Mouse (Mus musculus): ENCODE measurements at regions not wholly inside any gene's neighbourhood (a gene's known extent, or its start where the extent isn't known, plus 50 kb on each side); places are given as distances from the start of the nearest gene placed in this dataset.

DNA sequence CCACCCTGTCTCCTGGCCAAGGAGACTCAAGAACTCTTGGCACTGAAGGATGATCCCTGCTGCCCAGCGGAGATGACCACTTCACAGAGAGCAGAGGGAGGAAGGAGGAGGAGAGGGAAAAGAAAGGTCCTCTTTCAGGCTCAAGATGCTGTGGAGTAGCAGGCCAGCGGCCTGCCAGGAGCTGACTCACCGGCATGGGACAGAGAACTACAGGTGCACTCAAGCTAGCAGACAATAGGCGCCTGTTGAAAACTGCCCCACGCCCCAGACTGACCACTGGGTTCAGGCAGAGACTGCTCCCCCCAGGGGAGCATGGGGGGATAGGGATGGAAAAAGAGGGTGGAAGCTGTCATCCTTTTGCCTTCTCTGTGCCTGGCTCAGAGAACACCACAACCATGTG, 125.8 kb upstream of the 1600014C23Rik start:
- Histone ChIP-seq H3K79me2 (replicated peaks; ENCODE audit: control insufficient read depth, extremely low read depth, insufficient read depth, poor library complexity, severe bottlenecking) (no peaks in the 10 kb centered on the region), H3K27ac (ENCODE audit: insufficient read depth, low read depth) (no peak overlapping the region), H3K4me3 (replicated peaks in 1 of 3; ENCODE audit: low read depth in 2 of 3, low read length in 2 of 3, poor library complexity in 1 of 3) (no peak overlapping the region), H3K36me3 (replicated peaks in 1 of 2; ENCODE audit: control insufficient read depth in 1 of 2, insufficient read depth in 1 of 2, low read length in 1 of 2) (no peaks in the 10 kb centered on the region), H3K27me3 (replicated peaks) (peaks cover 72% of the 10 kb centered on the region), H3K4me1 (ENCODE audit: control insufficient read depth in 1 of 2, insufficient read depth in 2 of 2) (no peaks in the 10 kb centered on the region), H3K9me3 (replicated peaks; ENCODE audit: low read length) (peaks cover 10% of the 10 kb centered on the region), H3K4me2 (ENCODE audit: insufficient read depth, low read depth, poor library complexity, severe bottlenecking) (no peak overlapping the region), H3K9ac (ENCODE audit: insufficient read depth, low read depth) (no peak overlapping the region)
- dilution Hi-C loops (cut with MboI; ENCODE audit: extremely low pct_ligation_motif_present, extremely low pct_unique_long_range_greater_than_20kb, low sequenced_read_pairs): no loop called here
- DNase-seq (ENCODE audit: extremely low read depth): no peak
- in situ Hi-C loops (cut with MboI; ENCODE audit: low pct_ligation_motif_present, low pct_unique_long_range_greater_than_20kb, low sequenced_read_pairs): loop anchor here (10.0 kb wide), 1 partner anchor 175 kb away; the partner anchor contains the start of gene Vegfa
- no peak for TF ChIP-seq KAT2A (IDR thresholded peaks at IDR 0.05; ENCODE audit: insufficient replicate concordance, low read length)
- no peak for TF ChIP-seq TCF12 (IDR thresholded peaks at IDR 0.05; ENCODE audit: low read depth, low read length)
- TF ChIP-seq UBTF (IDR thresholded peaks at IDR 0.05; ENCODE audit: low read depth, low read length): no peak
- TF ChIP-seq MAFK (IDR thresholded peaks at IDR 0.05; ENCODE audit: insufficient replicate concordance, low read length): no peak
- TF ChIP-seq RCOR1 (conservative IDR thresholded peaks at IDR 0.05; ENCODE audit: low read depth, low read length): no peak
- no peak for TF ChIP-seq CHD1 (IDR thresholded peaks at IDR 0.05; ENCODE audit: low read depth, low read length)
- no peak for TF ChIP-seq MAX (IDR thresholded peaks at IDR 0.05; ENCODE audit: low read length)
- no peak for TF ChIP-seq USF1 (IDR thresholded peaks at IDR 0.05; ENCODE audit: low read depth, low read length)
- TF ChIP-seq CHD2 (IDR thresholded peaks at IDR 0.05; ENCODE audit: low read length): no peak
- TF ChIP-seq POLR2A (IDR thresholded peaks at IDR 0.05; ENCODE audit: low read depth, low read length): no peak
- TF ChIP-seq SMC3 (IDR thresholded peaks at IDR 0.05; ENCODE audit: low read depth, low read length): no peak

DNA sequence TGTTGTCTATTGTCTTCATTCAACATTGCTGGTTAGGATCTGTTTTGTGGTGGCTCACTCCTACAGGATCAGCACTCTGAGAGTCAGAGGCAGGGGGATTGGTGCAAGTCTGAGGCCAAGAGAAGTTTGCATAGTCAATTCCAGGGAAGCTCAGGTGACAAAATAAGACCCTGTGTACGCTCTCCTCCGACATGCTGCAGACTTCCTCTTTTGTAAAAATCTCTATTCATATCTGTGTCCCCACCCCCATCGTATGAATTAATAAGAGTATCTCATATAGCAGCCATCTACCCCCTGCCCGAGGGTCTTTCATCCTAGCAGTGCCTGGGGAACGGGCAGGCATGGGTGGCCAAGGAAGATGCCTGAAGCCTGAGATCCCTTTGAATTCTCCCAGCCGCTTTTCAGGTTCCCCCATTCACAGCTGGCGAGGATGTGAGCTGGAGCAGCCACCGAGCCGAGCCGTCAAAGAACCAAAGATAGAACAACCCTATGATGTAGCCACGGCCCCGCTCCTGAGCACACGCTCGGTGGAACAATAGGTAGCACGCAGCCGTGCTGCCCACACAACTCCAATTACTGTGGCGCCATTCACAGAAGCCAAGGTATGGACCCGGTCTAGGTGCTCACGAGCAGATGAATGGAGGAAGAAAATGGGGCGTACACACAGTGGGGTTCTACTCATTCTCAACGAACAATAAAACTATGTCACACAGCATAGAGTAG, 120.4 kb upstream of the 1600014C23Rik start:
- H3K4me3 ChIP-seq (replicated peaks in 1 of 3; ENCODE audit: low read depth in 2 of 3, low read length in 2 of 3, poor library complexity in 1 of 3): no peak overlapping the region
- H3K79me2 ChIP-seq (replicated peaks; ENCODE audit: control insufficient read depth, extremely low read depth, insufficient read depth, poor library complexity, severe bottlenecking): no peaks in the 10 kb centered on the region
- TF ChIP-seq EP300 (IDR thresholded peaks at IDR 0.05; ENCODE audit: low read length) (no peak), IRF4 (IDR thresholded peaks at IDR 0.05; ENCODE audit: low read depth, low read length) (no peak), NRF1 (IDR thresholded peaks at IDR 0.05; ENCODE audit: low read depth, low read length) (no peak), TBP (conservative IDR thresholded peaks at IDR 0.05; ENCODE audit: low read depth, low read length) (no peak), NELFE (IDR thresholded peaks at IDR 0.05; ENCODE audit: low read depth, low read length) (no peak)
- H3K9ac ChIP-seq (ENCODE audit: insufficient read depth, low read depth): no peak overlapping the region
- peaks cover 9% of the 10 kb centered on the region for H3K9me3 ChIP-seq (replicated peaks; ENCODE audit: low read length)
- in situ Hi-C loops (cut with MboI; ENCODE audit: low pct_ligation_motif_present, low pct_unique_long_range_greater_than_20kb, low sequenced_read_pairs) (loop anchor here (10.0 kb wide), 1 partner anchor 181 kb away; the partner anchor contains the start of gene Vegfa), dilution Hi-C loops (cut with MboI; ENCODE audit: extremely low pct_ligation_motif_present, extremely low pct_unique_long_range_greater_than_20kb, low sequenced_read_pairs) (no loop called here)
- no peak overlapping the region for H3K27ac ChIP-seq (ENCODE audit: insufficient read depth, low read depth)
- H3K36me3 ChIP-seq (replicated peaks in 1 of 2; ENCODE audit: control insufficient read depth in 1 of 2, insufficient read depth in 1 of 2, low read length in 1 of 2): no peaks in the 10 kb centered on the region
- peaks cover 77% of the 10 kb centered on the region for H3K27me3 ChIP-seq (replicated peaks)
- DNase-seq (ENCODE audit: extremely low read depth): peak; percentile 8
- H3K4me2 ChIP-seq (ENCODE audit: insufficient read depth, low read depth, poor library complexity, severe bottlenecking): no peak overlapping the region
- peaks cover 0 to 7% of the 10 kb centered on the region in 2 experiments; a peak in 2 of 4 replicates for H3K4me1 ChIP-seq (ENCODE audit: control insufficient read depth in 1 of 2, insufficient read depth in 2 of 2)

Data from CH12.LX (cell line).